Mouse (Mus musculus): ENCODE data around the gene Btg1. TPM values are rescaled to one million over a fixed set of nuclear protein-coding genes. Genes with fewer than 3 reads are reported as not detected.

Btg1 gene
- total RNA-seq, 2 experiments from 2014 or later = 39.6 to 45.7 TPM

- DNase-seq = no peak
Measured at GRCm38 (mm10) chr10:96609356-96610345, 7.2 kb upstream of the Btg1 start.

- DNase-seq = no peak
Measured at GRCm38 (mm10) chr10:96616001-96616708, 651 bp upstream of the Btg1 start.

- peak; percentile 60 for DNase-seq
Measured at GRCm38 (mm10) chr10:96617221-96617950, 580 bp downstream of the Btg1 start.

- DNase-seq = peak; percentile 55
Measured at GRCm38 (mm10) chr10:96617951-96618575, 1.3 kb downstream of the Btg1 start.

- DNase-seq = no peak
Measured at GRCm38 (mm10) chr10:96619951-96620889, 3.4 kb downstream of the Btg1 start.

GRCm38 (mm10) chr10:96620890-96621271 is 4.1 kb downstream of the Btg1 start:
- no peak for DNase-seq

GRCm38 (mm10) chr10:96621361-96621945 is 4.6 kb downstream of the Btg1 start:
- DNase-seq = no peak

GRCm38 (mm10) chr10:96621980-96622645 is 5.3 kb downstream of the Btg1 start:
- DNase-seq = no peak

GRCm38 (mm10) chr10:96622761-96623632 is 6.2 kb downstream of the Btg1 start:
- DNase-seq = no peak

- DNase-seq = no peak
Measured at GRCm38 (mm10) chr10:96623633-96624195, 6.9 kb downstream of the Btg1 start.

GRCm38 (mm10) chr10:96624406-96624805 is 7.6 kb downstream of the Btg1 start:
- DNase-seq = no peak

GRCm38 (mm10) chr10:96625061-96625460 is 8.3 kb downstream of the Btg1 start:
- DNase-seq = no peak

GRCm38 (mm10) chr10:96625682-96626081 is 8.9 kb downstream of the Btg1 start:
- no peak for DNase-seq

- DNase-seq = no peak
Measured at GRCm38 (mm10) chr10:96626120-96626750, 9.4 kb downstream of the Btg1 start.

- no peak for DNase-seq
Measured at GRCm38 (mm10) chr10:96627332-96627731, 10.5 kb downstream of the Btg1 start.

- no peak for DNase-seq
Measured at GRCm38 (mm10) chr10:96628100-96628912, 11.5 kb downstream of the Btg1 start.

- DNase-seq = no peak
Measured at GRCm38 (mm10) chr10:96628913-96629199, 12.1 kb downstream of the Btg1 start.
